Mouse (Mus musculus): Measurements from ENCODE around the gene Rpl18a.

Gene Rpl18a

GRCm38 (mm10) chr8:70897021-70897680 lies at the start of gene Rpl18a:
Rpl18a (minus strand) TSS chr8:70897412.
- peak; percentile 100 for DNase-seq (ENCODE audit: low read depth, low spot score)

- no peak for DNase-seq (ENCODE audit: low read depth, low spot score)
These were observed 46.0 kb upstream of the Rpl18a start for GRCm38 (mm10) chr8:70943187-70943586.

GRCm38 (mm10) chr8:70941478-70941877 lies 44.3 kb upstream of the Rpl18a start:
- DNase-seq (ENCODE audit: low read depth, low spot score): no peak

GRCm38 (mm10) chr8:70937200-70937599 lies 40.0 kb upstream of the Rpl18a start:
- DNase-seq (ENCODE audit: low read depth, low spot score): no peak

GRCm38 (mm10) chr8:70934786-70935185 lies 37.6 kb upstream of the Rpl18a start:
- DNase-seq (ENCODE audit: low read depth, low spot score): no peak

- no peak for DNase-seq (ENCODE audit: low read depth, low spot score)
These were observed 35.8 kb upstream of the Rpl18a start for GRCm38 (mm10) chr8:70933036-70933435.

GRCm38 (mm10) chr8:70931731-70932130 lies 34.5 kb upstream of the Rpl18a start:
- DNase-seq (ENCODE audit: low read depth, low spot score): no peak

- peak; percentile 22 for DNase-seq (ENCODE audit: low read depth, low spot score)
These were observed 31.6 kb upstream of the Rpl18a start for GRCm38 (mm10) chr8:70928778-70929322.

GRCm38 (mm10) chr8:70928096-70928495 lies 30.9 kb upstream of the Rpl18a start:
- peak; percentile 31 for DNase-seq (ENCODE audit: low read depth, low spot score)

GRCm38 (mm10) chr8:70926396-70926795 lies 29.2 kb upstream of the Rpl18a start:
- DNase-seq (ENCODE audit: low read depth, low spot score): no peak

GRCm38 (mm10) chr8:70925754-70926153 lies 28.5 kb upstream of the Rpl18a start:
- no peak for DNase-seq (ENCODE audit: low read depth, low spot score)

- DNase-seq (ENCODE audit: low read depth, low spot score): no peak
These were observed 26.9 kb upstream of the Rpl18a start for GRCm38 (mm10) chr8:70924151-70924550.

GRCm38 (mm10) chr8:70920049-70920922 lies 23.1 kb upstream of the Rpl18a start:
- peak; percentile 55 for DNase-seq (ENCODE audit: low read depth, low spot score)

- no peak for DNase-seq (ENCODE audit: low read depth, low spot score)
These were observed 17.5 kb upstream of the Rpl18a start for GRCm38 (mm10) chr8:70914704-70915103.

- no peak for DNase-seq (ENCODE audit: low read depth, low spot score)
These were observed 16.3 kb upstream of the Rpl18a start for GRCm38 (mm10) chr8:70913523-70913922.

- no peak for DNase-seq (ENCODE audit: low read depth, low spot score)
These were observed 15.7 kb upstream of the Rpl18a start for GRCm38 (mm10) chr8:70912955-70913354.

- peak; percentile 64 for DNase-seq (ENCODE audit: low read depth, low spot score)
These were observed 14.4 kb upstream of the Rpl18a start for GRCm38 (mm10) chr8:70911596-70911995.

- no peak for DNase-seq (ENCODE audit: low read depth, low spot score)
These were observed 10.3 kb upstream of the Rpl18a start for GRCm38 (mm10) chr8:70907518-70907917.

GRCm38 (mm10) chr8:70905831-70906736 lies 8.9 kb upstream of the Rpl18a start, which contains the start of gene Map1s:
Map1s (plus strand) TSS chr8:70905932.
- DNase-seq (ENCODE audit: low read depth, low spot score): peak; percentile 82

- DNase-seq (ENCODE audit: low read depth, low spot score): no peak
These were observed 8.2 kb upstream of the Rpl18a start for GRCm38 (mm10) chr8:70905463-70905830.

- peak; percentile 86 for DNase-seq (ENCODE audit: low read depth, low spot score)
These were observed 7.3 kb upstream of the Rpl18a start for GRCm38 (mm10) chr8:70904532-70904931.
